Mouse (Mus musculus) right cerebral cortex, postnatal 10 days (tissue): ENCODE measurements around the gene Lrrc26.

ENCODE experiments used
- DNase-seq, 2 experiments: peaks; one replicate each; pipeline ENCODE4 v3.0.0; 2021; ENCODE audit warnings: low spot score in 2 of 2

Gene Lrrc26

DNA sequence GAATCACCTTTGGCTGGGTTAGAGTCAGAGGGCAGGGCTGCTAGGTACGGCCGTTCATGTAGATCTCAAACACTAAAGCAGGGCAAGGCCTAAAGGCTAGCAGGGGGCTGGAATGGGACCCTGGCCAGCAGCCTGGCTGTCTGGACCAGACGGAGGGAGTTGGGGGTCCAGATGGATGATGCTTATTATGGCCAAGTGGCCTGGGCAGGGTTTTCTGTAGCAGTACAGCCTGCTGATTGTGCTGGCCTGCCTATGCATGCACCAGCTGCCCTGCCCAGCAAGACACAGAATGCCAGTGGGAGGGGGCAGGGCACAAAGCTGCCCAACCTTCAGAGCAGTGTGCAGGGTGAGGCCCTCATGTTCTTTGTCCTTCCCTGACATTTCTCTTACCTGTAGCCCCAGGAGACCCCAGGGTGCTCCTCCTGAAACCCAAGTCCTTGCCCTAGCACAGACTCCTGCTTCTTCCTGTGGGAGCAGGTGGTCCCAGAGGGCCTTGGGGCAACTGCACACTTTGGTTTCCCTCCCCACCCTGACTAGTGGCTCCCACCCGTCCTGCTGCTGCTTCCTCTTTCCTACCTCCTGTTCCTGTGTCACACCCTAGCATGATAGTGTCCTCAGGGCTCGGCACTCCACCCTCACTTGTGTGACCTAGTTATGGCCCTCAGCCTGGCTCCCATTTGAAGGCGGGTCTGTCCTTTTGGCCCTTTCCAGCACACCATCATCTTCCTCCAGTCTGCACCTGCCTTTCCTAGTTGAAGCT, 23.6 kb upstream of the Lrrc26 start:
- DNase-seq: no peak

DNA sequence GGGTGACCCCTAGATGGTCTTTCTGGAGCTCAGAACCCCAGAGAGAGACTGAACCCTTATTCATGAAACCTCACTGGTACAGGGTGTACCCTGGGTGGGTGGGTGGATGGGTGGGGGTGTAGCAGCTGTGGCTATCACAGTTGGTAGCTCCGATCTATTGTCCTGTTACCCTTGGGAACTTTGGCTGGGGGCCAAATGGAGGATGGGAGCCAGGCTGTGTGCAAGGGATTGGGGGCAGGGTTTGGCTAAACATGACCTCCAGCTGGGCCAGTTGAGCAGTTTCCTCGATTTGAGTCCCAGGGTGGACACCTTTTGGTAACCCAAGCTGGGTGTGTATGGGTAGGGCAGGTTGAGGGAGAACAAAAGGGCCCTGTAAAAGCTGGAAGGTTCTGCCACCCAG, 23.0 kb upstream of the Lrrc26 start:
- DNase-seq: peak in 1 of 2 experiments; percentile 60

DNA sequence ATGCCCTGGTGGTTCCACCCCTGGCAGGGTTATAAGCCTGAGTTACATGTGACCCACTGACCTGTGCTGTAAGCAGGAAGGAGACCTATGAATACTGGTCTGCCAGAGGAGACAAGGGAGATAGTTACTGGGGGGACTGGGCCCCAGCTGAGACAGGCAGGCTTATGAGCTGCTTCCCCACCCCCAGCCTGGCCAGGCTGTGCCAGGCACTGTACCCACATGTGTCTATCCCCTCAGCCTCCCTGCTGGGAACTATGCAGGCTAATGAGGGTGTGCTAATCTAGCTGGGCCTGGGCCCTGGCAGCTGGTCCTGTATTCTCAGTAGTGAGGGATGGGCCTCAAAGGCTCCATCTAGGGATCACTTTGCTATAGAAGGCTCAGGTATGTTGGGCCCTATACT, 22.5 kb upstream of the Lrrc26 start:
- DNase-seq: no peak

DNA sequence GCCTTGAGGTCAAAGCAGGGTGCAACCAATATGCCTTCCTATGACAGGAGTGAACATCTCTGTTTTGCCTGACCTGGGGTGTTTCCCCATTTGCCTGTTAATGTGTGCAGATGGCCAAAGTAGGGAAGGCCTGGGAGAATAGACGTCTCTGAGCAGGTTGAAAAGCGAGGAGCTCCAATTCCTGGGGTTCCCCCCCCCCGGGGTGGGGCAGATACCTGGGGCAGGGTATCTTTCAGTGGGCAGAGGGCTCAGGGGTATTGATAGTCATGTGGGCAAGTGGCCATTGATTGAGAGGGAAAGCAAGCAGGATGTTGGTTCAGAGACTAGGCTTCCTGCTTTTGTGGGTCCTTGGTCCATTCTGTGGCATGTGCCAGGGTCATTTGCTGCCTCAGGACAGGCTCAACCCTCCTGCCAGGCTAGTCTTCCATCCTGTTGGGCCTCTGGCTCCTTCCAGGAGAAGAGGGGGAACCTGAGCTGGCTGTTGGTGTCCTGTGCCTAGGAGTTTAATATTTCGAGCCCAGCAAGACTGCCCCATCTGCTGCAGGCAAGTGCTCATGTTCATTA, 21.9 kb upstream of the Lrrc26 start:
- no peak for DNase-seq

DNA sequence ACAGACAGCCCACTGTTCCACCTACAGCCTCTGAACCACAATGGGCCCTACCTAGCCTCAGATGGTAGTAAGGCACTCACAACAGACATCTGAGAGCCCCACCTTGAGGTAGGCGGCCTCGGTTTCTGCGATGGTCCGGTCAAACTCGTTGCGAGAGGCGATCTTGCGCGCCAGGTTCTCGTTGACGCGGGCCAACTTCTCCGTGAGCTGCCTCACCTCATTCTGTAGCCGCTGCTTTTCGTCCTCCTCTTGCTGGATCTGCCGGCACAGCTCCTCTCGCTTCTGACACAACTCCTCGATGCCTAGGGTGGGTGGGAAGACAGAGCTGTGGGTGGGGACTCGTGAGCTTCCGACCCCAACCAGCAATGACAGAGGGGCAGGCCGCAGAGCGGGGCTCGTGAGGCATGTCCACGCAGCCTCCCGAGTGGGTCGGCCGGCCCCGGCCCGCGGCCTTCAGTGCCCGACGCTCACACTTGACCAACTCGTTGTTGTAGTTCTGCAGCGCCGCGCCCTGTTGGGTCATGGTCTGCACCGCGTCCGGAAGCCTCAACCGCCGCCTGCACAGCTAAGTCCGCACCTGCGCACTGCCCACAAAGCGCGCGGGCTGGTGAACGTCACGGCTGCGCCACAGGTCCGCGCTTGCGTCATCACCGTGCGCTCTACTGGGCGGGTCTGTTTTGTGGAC, 17.7 kb upstream of the Lrrc26 start, which contains the start of the genes Ssna1 and Anapc2:
Ssna1 (minus strand) TSS at position 612 of the 685 bp plus-strand sequence.
Anapc2 (plus strand) TSS at position 652 of the 685 bp plus-strand sequence.
- peak; percentile 98 to 99 for DNase-seq

DNA sequence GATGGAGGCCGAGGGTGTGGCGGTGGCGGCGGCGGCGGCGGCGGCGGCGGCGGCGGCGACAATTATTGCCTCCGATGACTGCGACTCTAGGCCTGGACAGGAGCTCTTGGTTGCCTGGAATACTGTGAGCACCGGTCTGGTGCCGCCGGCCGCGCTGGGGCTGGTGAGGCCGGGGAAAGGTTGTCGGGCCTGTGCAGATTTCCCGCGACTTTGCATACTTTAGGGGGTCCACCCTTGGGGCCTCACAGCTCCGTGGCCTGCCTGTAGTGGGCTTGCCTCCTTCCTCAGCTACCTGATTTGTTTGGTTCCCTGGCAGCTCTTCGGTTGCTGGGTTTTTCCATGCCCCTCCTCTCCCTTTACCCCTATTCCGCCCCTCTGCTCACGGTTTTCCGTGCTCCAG, 17.2 kb upstream of the Lrrc26 start:
- peak in 1 of 2 experiments; percentile 37 for DNase-seq

DNA sequence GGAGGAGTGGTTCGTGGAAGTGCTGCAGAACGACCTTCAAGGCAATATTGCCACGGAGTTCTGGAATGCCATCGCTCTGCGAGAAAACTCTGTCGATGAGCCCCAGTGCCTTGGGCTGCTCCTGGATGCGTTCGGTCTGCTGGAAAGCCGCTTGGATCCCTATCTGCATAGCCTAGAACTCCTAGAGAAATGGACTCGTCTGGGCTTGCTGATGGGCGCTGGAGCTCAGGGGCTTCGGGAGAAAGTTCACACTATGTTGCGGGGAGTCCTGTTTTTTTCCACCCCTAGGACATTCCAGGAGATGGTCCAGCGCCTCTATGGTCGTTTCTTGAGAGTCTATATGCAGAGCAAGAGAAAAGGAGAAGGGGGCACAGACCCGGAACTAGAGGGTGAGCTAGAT, 16.7 kb upstream of the Lrrc26 start:
- DNase-seq: no peak

DNA sequence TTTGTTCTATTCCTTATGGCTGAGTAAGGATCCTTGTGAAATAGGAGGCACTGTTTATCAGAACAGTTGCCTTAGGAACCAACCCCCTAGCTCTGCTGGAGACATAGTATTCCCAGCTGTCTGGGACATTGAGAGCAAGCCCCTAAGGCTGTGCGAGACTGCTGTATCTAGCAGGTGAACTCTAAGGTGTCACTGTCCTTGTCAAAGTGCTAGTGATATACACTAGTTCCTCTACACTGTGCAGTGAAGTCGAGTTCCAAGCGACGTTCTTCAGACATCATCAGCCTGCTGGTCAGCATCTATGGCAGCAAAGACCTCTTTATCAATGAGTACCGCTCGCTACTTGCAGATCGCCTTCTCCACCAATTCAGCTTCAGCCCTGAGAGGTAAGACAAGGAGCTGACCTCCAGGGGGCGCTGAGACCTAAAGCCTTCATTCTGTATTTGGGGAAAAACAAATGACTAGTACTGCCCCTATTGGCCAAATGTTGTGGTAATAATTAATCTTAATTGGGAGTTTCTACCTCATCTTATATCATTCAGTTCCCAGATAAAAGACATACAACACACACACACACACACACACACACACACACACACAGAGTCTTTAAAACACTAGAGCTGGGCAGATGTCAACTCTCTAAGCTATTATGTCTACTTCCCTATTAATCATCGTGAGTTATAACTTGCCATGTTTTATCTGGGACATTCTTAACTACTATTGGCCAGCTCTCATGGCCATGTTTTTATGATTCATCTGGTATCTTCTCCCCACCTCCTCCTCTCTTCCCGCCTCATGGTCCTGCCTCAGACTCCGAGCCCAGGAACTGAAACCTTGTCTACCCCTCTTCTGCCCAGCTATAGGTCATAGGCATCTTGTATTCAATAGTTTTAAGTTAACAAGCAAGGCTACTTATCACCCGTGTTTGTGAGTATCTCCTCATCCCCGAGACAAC, 10.5 kb upstream of the Lrrc26 start:
- peak; percentile 72 to 86 for DNase-seq

DNA sequence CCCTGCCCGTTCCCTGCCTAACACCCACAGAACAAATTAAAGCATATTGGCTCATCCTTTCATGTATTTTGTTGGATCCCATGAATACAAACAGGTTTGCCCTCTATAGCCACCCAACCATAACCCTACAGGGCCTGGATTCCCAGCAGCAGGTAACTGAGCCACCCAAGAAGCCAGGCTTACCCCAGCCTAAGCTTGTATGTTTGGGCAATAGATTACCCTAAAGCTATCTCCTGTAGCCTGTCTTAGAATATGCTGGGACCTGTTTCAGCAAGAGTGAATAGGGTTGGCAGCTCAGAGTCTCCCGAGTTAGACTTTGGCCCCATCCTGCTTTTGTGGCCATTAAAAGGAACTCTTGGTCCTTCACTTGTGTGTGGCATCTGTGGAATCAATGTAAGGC, 4.2 kb upstream of the Lrrc26 start:
- no peak for DNase-seq

DNA sequence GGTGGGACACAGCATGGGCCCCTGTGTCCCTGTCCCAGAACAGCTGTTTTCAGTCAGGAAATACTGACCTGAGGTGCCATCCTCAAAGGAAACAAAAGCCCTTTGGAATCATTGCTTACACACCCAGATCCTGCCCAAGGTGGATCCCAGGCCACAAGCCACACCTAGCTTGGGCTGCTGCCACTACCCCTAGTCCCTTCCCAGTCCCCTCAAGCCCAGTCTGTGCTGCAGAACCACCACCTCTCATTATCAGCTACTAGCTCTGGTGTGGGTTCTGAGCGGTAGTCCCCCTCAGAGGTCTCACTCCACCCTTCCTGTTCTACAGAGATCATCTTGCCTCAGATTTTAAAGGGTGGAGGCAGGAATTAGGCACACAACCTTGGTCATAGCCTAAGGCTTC, 3.4 kb upstream of the Lrrc26 start:
- DNase-seq: no peak

DNA sequence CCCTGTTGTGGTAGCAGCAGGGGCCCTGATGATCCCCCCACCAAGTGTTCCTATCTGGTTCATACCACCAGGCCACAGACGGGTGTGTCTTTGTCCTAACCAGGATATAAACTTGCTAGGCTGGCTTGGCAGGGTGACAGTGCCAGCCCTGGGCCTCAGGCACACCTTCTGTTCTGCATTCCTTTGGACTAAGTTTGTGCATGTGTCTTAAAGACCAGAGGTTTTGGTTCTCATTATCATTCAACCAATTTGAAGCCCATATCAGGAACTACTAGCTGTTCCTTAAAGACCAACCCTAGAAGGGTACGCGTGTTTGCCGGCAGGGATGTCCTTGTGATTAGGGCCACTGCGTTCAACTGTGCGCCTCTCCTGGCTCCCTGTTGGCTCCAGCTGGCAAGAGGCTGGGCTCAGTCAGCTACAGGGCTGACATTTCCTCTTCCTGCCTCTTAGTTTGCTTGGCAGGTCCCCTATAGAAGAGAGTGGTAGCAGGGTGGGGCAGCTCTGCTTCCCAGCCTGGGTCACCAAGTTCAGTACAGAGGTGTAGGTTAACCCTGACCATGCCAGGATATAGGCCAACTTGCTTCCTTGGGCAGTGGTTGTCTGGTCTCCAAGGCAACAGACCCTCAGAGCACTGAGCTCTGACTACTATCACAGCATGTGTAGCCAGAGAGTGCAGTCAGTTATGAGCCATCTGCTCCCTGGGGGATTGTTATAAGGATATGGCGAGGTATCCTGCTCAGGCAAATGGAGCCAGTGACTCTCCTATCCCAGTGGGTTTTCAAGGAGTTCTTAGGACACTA, 2.7 kb upstream of the Lrrc26 start:
- peak in 1 of 2 experiments; percentile 69 for DNase-seq

DNA sequence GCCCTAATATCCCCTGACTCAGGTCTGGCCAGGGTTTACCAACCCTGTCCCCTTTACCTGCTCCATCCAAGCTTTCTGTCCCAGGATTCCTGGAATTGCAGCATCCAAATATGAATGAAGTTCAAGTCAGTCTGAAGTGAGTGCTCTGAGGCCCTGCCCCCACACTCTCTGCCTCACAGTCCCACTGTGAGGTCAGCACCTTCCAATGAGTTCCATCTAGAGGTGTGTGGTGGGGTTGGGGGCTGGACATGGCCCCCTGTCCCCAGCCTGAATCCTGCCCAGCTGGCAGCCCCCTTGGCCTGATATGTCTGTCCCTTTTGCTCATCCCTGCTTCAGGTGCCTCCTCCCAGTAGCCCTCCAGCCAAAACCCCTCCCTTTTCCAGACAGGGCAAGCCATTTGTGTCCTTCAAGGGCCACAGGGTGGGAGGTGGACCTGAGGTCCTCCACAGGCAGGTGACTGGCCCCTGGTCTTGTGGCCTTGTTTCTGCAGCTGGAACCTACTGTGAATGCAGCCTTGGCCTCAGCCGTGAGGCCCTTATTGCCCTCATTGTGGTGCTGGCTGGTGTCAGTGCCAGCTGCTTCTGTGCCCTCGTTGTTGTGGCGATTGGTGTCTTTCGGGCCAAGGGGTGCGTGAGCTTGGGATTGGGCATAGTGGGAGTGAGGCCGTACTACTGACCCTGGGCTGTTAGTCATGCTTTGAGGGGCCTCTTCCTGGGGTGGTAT, 1.6 kb upstream of the Lrrc26 start, which contains the start of gene Tmem210:
Tmem210 (plus strand) TSS at position 219 of the 723 bp plus-strand sequence.
- DNase-seq: no peak

DNA sequence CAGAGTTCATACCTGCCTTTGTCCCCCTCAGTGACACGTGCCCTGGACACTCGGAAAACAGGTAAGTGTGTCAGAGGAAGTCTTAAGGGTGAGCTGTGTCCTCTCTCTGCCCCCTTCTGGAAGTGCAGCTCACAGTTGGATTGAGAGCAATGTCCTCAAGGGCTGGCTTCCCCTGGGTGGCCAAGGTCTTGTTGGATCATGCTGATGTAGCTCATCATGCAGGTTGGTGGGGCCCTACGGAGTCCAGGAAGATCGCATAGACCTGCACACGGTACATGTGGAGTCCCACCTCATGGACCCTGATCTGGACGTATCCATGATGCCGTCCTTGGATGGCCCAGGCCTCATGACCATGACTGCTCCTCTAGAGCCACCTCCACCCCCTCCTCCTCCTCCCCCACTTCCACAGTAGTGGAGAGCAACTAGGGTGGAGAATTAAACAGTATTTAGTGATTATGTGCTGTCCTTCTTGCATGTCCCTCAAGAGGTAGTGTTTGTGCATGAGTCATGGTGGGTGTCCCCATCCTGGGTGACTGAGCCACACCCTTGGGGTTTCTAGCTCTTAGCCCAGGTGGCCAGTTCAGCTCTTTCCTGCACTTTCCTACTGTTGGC, 875 bp upstream of the Lrrc26 start:
- no peak for DNase-seq

DNA sequence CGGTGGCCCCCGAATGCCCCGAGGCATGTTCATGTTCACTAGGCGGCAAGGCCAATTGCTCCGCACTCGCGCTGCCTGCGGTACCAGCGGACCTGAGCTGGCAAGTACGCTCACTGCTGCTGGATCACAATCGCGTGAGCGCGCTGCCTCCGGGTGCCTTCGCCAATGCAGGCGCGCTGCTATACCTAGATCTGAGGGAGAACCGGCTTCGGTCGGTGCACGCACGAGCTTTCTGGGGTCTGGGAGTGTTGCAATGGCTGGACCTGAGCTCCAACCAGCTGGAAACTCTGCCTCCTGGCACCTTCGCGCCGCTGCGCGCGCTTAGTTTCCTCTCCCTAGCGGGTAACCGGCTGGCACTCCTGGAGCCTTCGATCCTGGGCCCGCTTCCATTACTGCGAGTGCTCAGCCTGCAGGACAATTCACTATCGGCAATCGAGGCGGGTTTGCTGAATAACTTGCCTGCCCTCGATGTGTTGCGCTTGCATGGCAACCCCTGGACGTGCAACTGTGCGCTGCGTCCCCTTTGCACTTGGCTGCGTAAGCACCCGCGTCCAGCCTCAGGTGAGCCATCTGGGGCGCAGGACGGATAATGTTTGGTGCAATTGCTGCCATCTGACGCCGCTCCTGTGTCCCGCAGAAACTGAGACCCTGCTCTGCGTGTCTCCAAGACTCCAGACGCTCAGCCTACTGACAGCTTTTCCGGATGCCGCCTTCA, 543 bp downstream of the Lrrc26 start:
- peak; percentile 78 to 81 for DNase-seq

DNA sequence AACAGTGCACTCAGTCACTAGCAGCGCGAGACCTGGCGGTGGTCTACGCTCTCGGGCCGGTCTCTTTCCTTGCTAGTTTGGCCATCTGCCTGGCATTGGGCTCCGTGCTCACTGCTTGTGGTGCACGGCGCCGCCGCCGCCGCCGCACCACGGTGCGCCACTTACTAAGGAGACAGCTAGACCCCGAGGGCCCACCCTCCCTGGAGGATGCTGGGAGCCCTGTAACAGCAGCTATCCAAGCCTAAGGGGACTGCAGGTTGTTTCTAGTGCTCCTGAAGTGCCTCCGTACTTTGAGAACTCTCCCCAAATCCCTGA, 1.1 kb downstream of the Lrrc26 start:
- peak; percentile 76 to 82 for DNase-seq

DNA sequence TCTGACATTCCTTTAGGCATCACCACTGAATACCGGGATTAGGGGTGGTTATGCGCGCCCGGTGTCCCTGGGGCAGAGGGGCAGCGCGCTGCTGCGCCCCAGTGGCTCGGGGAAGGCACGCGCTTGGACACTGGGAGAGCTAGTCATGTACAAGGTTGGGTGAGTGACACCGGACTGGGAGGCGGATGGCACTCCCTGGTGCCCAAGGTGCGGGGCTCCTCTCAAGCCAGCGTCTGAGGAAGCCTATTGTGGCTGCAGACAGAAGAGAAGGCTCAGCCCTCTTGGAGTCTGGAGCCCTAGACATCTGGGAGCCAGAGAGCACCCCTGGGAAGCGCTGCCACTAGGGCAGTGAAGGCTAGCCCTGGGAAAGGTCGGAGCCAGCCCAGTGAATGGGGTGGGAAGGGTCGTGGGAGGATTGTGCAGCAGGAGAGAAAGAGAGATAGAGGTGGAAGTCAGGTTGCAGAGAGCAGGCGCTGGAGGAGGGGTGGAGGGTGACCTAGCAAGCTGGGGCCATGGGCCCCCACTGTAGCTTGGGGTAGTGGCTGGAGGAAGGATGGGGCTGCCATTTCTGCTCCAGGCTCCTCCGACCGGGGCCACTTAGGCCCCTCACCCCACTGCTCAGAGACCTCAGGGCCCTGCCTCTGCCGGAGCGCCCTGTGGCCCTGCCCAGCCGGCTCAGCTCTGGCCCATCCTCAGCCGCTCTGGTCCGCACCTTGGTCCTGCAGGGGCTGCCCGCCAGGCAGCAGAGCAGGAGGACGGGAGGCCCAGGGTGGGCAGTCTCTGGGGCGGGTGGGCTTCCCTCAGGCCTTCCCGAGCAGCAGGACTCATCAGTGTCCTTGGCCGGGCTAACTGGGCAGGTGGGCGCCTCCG, 1.7 kb downstream of the Lrrc26 start:
- DNase-seq: no peak

DNA sequence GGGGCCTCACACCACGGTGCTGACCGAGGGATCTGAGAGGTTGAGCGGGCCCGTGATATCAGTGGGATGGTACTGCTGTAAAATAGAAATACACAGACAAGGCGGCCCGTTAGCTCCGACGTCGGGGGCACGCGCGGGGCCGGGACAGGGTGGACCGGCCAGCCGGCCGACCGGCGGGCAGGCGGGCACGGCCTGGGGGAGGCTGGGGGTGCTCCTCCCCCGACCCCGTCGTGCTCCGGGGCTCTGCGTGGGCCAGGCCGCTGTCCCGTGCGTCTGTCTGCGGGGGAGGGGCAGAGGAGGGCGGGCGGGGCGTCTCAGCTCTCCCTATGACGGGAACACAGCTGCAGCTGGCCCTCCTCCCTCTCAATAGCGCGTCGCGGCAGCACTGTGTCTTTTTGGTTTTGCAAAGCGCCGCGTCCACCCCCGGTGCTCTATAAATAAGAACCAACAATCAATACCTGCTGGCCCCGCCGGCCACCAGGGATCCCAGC, 2.4 kb downstream of the Lrrc26 start:
- peak in 1 of 2 experiments; percentile 70 for DNase-seq

DNA sequence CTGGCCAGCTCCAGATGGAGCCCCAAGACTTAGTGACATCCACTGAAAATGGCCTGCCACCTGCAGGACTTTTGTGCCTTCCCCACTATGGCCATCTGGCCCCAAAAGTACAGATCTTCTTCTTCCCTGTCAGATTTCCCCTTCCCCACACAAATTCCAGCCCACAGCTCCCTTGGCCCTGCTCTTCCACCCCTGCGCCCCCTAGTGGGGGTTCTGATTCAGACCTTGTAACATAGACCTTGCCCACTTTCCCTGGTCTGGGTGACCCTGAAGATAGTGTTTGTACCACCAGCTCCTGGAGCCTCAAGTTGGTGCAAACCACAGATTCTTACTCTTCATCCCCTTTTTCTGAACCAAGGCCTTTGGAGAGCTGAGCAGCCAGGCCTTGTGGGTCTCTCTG, 3.1 kb downstream of the Lrrc26 start:
- peak in 1 of 2 experiments; percentile 77 for DNase-seq
